Mouse (Mus musculus): ENCODE measurements around the gene Syngr3. TPM values are rescaled to one million over a fixed set of nuclear protein-coding genes. Genes with fewer than 3 reads are reported as not detected.
A peak's percentile ranks its signal among the peaks of the same experiment; 100 is the strongest.
"Not testable (repeated sequence)": the region's sequence is repeated elsewhere in the genome, so short reads cannot be mapped to it uniquely, and the experiment has no call there.

Syngr3 gene
- polyA plus RNA-seq, 1 experiment from 2014 or later: 0.31 TPM

- DNase-seq (no peak), ATAC-seq (ENCODE audit: low read depth) (peak; percentile 3; the same call in 1 of the 2 replicates)
- Histone ChIP-seq H3K9ac (peak overlapping the region; percentile 10; the same call in 1 of the 2 replicates), H3K27ac (peak overlapping the region; percentile 51), H3K9me3 (replicated peaks) (no peaks in the 10 kb centered on the region), H3K36me3 (peaks cover 10% of the 10 kb centered on the region), H3K4me1 (replicated peaks) (peaks cover 79% of the 10 kb centered on the region), H3K27me3 (no peaks in the 10 kb centered on the region), H3K4me2 (peak overlapping the region; percentile 85), H3K4me3 (replicated peaks) (peak overlapping the region; percentile 91)
- 15% methylated on average over 5 of the region's 5 CpGs for whole genome bisulfite sequencing (ENCODE audit: insufficient replicate concordance)
Measured at GRCm38 (mm10) chr17:24672141-24672540, 17.6 kb downstream of the Syngr3 start.

GRCm38 (mm10) chr17:24671346-24671745 is 18.4 kb downstream of the Syngr3 start:
- H3K9me3 ChIP-seq (replicated peaks): no peaks in the 10 kb centered on the region
- peak overlapping the region; percentile 95 for H3K9ac ChIP-seq
- no peaks in the 10 kb centered on the region for H3K27me3 ChIP-seq
- peaks cover 73% of the 10 kb centered on the region for H3K4me1 ChIP-seq (replicated peaks)
- ATAC-seq (ENCODE audit: low read depth) (no peak), DNase-seq (no peak)
- WGBS (ENCODE audit: insufficient replicate concordance): 47% methylated on average over 5 of the region's 5 CpGs
- peak overlapping the region; percentile 91 for H3K4me3 ChIP-seq (replicated peaks)
- H3K27ac ChIP-seq: peak overlapping the region; percentile 58
- peaks cover 3% of the 10 kb centered on the region; the same call in 1 of the 2 replicates for H3K36me3 ChIP-seq
- H3K4me2 ChIP-seq: peak overlapping the region; percentile 85

- peaks cover 65% of the 10 kb centered on the region for H3K4me1 ChIP-seq (replicated peaks)
- H3K27ac ChIP-seq: peak overlapping the region; percentile 90
- H3K36me3 ChIP-seq: peaks cover 3% of the 10 kb centered on the region; the same call in 1 of the 2 replicates
- 5% methylated on average over 8 of the region's 8 CpGs for whole genome bisulfite sequencing (ENCODE audit: insufficient replicate concordance)
- H3K4me3 ChIP-seq (replicated peaks): peak overlapping the region; percentile 91
- H3K9me3 ChIP-seq (replicated peaks): no peaks in the 10 kb centered on the region
- peak overlapping the region; percentile 85 for H3K4me2 ChIP-seq
- no peaks in the 10 kb centered on the region for H3K27me3 ChIP-seq
- ATAC-seq (ENCODE audit: low read depth) (no peak), DNase-seq (no peak)
- H3K9ac ChIP-seq: peak overlapping the region; percentile 95
Measured at GRCm38 (mm10) chr17:24670246-24670844, 19.4 kb downstream of the Syngr3 start.

GRCm38 (mm10) chr17:24669545-24670245 is 20.1 kb downstream of the Syngr3 start, which contains the start of gene Zfp598:
Zfp598 (plus strand) TSS chr17:24669687.
- peaks cover 61% of the 10 kb centered on the region for H3K4me1 ChIP-seq (replicated peaks)
- no peaks in the 10 kb centered on the region for H3K9me3 ChIP-seq (replicated peaks)
- H3K36me3 ChIP-seq: peaks cover 3% of the 10 kb centered on the region; the same call in 1 of the 2 replicates
- H3K27me3 ChIP-seq: no peaks in the 10 kb centered on the region
- peak within 1 kb of the TSS; percentile 91 for H3K4me3 ChIP-seq (replicated peaks)
- peak within 1 kb of the TSS; percentile 85 for H3K4me2 ChIP-seq
- DNase-seq (peak; percentile 91), ATAC-seq (ENCODE audit: low read depth) (peak; percentile 97)
- WGBS (ENCODE audit: insufficient replicate concordance): under 1% methylated on average over 80 of the region's 80 CpGs
- peak within 1 kb of the TSS; percentile 90 for H3K27ac ChIP-seq
- H3K9ac ChIP-seq: peak within 1 kb of the TSS; percentile 95

GRCm38 (mm10) chr17:24669214-24669544 is 20.6 kb downstream of the Syngr3 start:
- Histone ChIP-seq H3K9ac (peak overlapping the region; percentile 95), H3K27ac (peak overlapping the region; percentile 90), H3K4me3 (replicated peaks) (peak overlapping the region; percentile 91), H3K4me1 (replicated peaks) (peaks cover 56% of the 10 kb centered on the region), H3K4me2 (peak overlapping the region; percentile 85)
- not testable (repeated sequence) for H3K9me3 ChIP-seq (replicated peaks); H3K36me3 ChIP-seq; H3K27me3 ChIP-seq; DNase-seq
- ATAC-seq (ENCODE audit: low read depth): peak; percentile 4; the same call in 1 of the 2 replicates
- WGBS (ENCODE audit: insufficient replicate concordance): 5% methylated on average over 15 of the region's 15 CpGs

- no peak overlapping the region for H3K4me3 ChIP-seq (replicated peaks)
- H3K9ac ChIP-seq: no peak overlapping the region
- DNase-seq (peak; percentile 55), ATAC-seq (ENCODE audit: low read depth) (no peak)
- WGBS (ENCODE audit: insufficient replicate concordance): 22% methylated on average over 6 of the region's 6 CpGs
- no peaks in the 10 kb centered on the region for H3K9me3 ChIP-seq (replicated peaks)
- no peak overlapping the region for H3K27ac ChIP-seq
- H3K36me3 ChIP-seq: no peaks in the 10 kb centered on the region
- peaks cover 40% of the 10 kb centered on the region for H3K4me1 ChIP-seq (replicated peaks)
- H3K4me2 ChIP-seq: no peak overlapping the region
- H3K27me3 ChIP-seq: peaks cover 6% of the 10 kb centered on the region
Measured at GRCm38 (mm10) chr17:24667416-24667815, 22.3 kb downstream of the Syngr3 start.

- not testable (repeated sequence) for H3K4me3 ChIP-seq (replicated peaks); H3K27ac ChIP-seq; H3K27me3 ChIP-seq; H3K36me3 ChIP-seq; H3K4me2 ChIP-seq; DNase-seq; H3K9ac ChIP-seq; ATAC-seq (ENCODE audit: low read depth); H3K9me3 ChIP-seq (replicated peaks)
- WGBS (ENCODE audit: insufficient replicate concordance): 52% methylated on average over 7 of the region's 7 CpGs
- peaks cover 36% of the 10 kb centered on the region for H3K4me1 ChIP-seq (replicated peaks)
Measured at GRCm38 (mm10) chr17:24667011-24667410, 22.7 kb downstream of the Syngr3 start.

GRCm38 (mm10) chr17:24658017-24658758 is 31.6 kb downstream of the Syngr3 start, which contains the start of gene Npw:
Npw (minus strand) TSS chr17:24658457.
- H3K36me3 ChIP-seq: no peaks in the 10 kb centered on the region
- no peak within 1 kb of the TSS for H3K9ac ChIP-seq
- H3K4me3 ChIP-seq (replicated peaks): peak within 1 kb of the TSS; percentile 48
- WGBS (ENCODE audit: insufficient replicate concordance): 2% methylated on average over 47 of the region's 47 CpGs
- H3K4me2 ChIP-seq: peak within 1 kb of the TSS; percentile 66
- ATAC-seq (ENCODE audit: low read depth): peak; percentile 53; the same call in 1 of the 2 replicates
- H3K4me1 ChIP-seq (replicated peaks): peaks cover 18% of the 10 kb centered on the region
- H3K9me3 ChIP-seq (replicated peaks): no peaks in the 10 kb centered on the region
- H3K27ac ChIP-seq: no peak within 1 kb of the TSS
- no peak for DNase-seq
- H3K27me3 ChIP-seq: peaks cover 63% of the 10 kb centered on the region

- Histone ChIP-seq H3K4me3 (replicated peaks) (no peak overlapping the region), H3K4me2 (no peak overlapping the region), H3K27me3 (peaks cover 71% of the 10 kb centered on the region), H3K9ac (no peak overlapping the region), H3K36me3 (no peaks in the 10 kb centered on the region), H3K4me1 (replicated peaks) (peaks cover 24% of the 10 kb centered on the region), H3K9me3 (replicated peaks) (no peaks in the 10 kb centered on the region), H3K27ac (no peak overlapping the region)
- no peak for DNase-seq
- WGBS (ENCODE audit: insufficient replicate concordance): 49% methylated on average over 4 of the region's 4 CpGs
- ATAC-seq (ENCODE audit: low read depth): no peak
Measured at GRCm38 (mm10) chr17:24654969-24655368, 34.8 kb downstream of the Syngr3 start.

GRCm38 (mm10) chr17:24653967-24654710 is 35.6 kb downstream of the Syngr3 start:
- Histone ChIP-seq H3K4me3 (replicated peaks) (no peak overlapping the region; the same call in 1 of the 2 replicates), H3K27ac (no peak overlapping the region), H3K9ac (peak overlapping the region; percentile 18; the same call in 1 of the 2 replicates), H3K4me2 (peak overlapping the region; percentile 38), H3K27me3 (peaks cover 71% of the 10 kb centered on the region), H3K4me1 (replicated peaks) (peaks cover 30% of the 10 kb centered on the region), H3K9me3 (replicated peaks) (no peaks in the 10 kb centered on the region), H3K36me3 (no peaks in the 10 kb centered on the region)
- 6% methylated on average over 19 of the region's 19 CpGs for WGBS (ENCODE audit: insufficient replicate concordance)
- ATAC-seq (ENCODE audit: low read depth) (peak; percentile 42), DNase-seq (no peak)
